Mouse (Mus musculus): ENCODE results near the gene Lctl. TPM values are rescaled to one million over a fixed set of nuclear protein-coding genes. Genes with fewer than 3 reads are reported as not detected.
"Not testable (repeated sequence)": the region's sequence is repeated elsewhere in the genome, so short reads cannot be mapped to it uniquely, and the experiment has no call there.

The Lctl gene
- total RNA-seq, 2 experiments from 2014 or later = not detected

- intact Hi-C loops (cut with DNase I) = no loop called here
- DNase-seq = no peak
These were observed 1.2 kb upstream of the Lctl start for GRCm38 (mm10) chr9:64115756-64116155.

DNA sequence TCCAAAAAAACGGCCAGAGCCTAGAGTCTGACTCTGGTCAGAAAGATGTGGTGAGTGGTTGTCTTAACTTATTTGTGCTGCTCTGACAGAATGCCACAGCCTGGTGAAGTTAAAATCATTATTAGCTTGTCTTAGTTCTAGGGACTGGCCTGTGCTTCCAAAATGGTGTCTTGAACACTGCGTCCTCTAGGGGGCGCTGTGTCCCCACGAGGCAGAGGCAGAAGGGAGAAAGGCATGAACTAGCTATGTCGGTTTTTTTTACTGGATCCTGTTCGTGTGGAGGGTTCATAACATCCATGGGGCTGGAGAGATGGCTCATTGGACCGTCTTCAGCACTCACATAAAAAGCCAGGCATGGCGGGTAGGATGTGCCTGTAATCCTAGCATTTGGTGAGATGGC, 3.0 kb downstream of the Lctl start:
- intact Hi-C loops (cut with DNase I) = no loop called here
- peak; percentile 50 for DNase-seq

DNA sequence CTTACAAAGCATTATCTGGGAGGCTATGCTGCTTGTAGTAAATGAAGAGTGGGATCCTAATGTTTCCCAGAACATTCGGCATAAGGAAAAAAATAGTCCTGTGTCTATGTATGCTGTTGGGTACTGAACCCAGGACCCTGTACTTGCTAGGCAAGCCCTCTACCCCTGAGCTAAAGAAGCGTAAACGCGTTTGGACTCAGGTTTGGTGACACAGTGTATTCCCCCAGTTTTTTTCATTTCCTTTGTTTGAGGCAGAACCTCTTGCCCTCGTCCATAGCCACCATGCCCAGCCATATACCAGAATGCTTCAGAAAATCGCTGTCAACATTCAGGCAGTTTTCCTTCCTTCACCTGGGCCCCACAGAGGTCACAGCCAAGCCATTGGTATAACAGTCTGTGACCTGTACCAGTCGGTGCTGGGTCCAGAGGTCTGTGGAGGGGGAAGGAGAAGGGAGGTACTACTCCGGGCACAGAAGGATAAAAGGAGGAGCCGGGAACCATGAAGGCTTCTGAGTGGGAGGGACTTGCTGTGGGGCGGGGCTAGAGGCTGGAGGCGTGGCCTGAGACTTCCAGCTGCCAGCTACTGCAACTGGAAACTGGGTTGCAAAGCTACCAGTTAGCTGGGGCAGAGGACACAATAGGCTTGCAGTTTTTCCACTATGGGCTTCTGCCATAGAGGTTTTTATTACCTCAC, 3.8 kb downstream of the Lctl start:
- intact Hi-C loops (cut with DNase I) = no loop called here
- DNase-seq = no peak

DNA sequence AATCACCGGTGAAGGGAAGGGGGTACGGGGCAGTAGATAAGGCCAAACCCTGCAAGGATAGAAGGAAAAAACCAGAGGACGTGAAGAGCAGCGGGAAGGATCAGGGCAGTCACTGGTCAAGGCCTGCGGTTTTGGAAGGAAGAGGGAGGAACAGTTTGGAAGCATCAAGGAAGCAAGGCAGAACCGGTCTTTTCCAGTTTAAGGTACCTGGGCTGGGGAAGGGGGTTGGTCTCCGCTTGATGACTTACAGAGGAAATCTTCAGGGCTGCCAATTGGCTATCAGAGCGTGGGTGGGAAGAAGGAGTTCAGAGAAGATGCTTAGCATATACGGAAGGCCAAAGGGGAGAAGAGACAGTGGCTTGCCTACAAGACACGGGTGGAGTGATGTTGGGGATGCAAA, 5.7 kb downstream of the Lctl start:
- intact Hi-C loops (cut with DNase I) = no loop called here
- no peak for DNase-seq

DNA sequence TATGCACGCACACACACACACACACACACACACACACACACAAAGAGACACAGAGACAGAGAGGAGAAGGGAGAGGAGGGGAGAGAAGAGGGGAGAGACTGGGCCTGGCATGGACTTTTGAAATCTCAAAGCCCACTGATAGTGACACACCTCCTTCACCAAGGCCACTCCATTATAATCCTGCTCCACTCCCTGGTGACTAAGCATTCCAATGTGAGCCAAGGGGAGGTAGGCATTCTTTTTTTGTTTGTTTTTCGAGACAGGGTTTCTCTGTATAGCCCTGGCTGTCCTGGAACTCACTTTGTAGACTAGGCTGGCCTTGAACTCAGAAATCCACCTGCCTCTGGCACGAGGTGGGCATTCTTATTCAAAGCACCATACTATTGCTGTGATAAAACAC, 7.9 kb downstream of the Lctl start:
- DNase-seq; intact Hi-C loops (cut with DNase I): not testable (repeated sequence)

DNA sequence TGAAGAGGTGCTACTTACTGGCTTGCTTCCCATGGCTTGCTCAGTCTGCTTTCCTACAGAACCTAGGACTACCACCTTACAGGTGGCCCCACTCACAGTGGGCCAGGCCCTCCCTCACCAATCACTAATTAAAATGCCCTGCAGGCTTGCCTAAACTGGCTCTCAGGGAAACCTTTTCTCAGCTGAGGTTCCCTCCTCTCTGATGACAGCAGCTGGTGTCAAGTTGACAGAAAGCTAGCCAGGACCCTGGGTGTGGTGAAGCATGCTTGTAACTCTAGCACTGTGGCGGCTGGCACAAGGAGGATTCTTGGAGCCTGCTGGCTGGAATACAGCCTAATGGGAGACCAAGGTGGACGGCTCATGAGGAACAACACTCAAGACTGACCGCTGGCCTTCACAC, 8.4 kb downstream of the Lctl start:
- intact Hi-C loops (cut with DNase I) = no loop called here
- DNase-seq = peak; percentile 23

DNA sequence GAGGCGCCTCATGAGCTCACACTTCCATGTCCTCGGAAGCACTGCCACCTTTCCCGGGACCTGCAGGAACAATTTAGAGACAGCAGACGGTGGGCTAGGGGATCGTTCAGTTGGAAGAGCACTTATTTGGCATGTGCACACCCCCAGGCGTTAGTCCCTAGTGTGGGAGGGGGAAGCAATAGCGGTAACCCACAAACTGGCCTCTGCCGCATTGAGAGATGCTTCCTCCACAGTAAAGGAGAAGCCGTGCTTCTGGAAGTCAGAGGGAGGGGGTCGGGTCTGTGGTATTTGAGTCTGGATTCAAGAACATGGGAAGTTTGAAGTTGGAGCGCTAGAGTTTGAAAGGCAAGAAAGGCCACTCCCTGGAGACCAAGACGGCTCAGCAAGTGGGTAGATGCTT, 9.2 kb downstream of the Lctl start:
- no peak for DNase-seq
- intact Hi-C loops (cut with DNase I) = no loop called here

DNA sequence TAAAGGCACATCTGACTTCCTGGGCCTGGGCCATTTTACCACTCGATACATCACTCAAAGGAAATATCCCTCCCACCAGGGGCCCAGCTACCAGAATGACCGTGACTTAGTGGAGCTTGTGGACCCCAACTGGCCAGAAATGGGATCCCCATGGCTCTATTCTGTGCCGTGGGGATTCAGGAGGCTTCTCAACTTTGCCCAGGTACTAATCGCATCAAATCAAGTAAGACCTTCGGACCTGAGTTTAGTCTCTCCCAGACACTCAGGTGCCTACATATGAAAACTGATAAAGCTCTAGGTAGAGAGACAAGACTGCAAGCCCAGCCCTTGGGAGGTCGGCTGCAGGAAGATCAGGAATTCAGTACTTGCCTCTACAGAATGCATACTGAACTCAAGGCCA, 14.7 kb downstream of the Lctl start:
- no peak for DNase-seq
- intact Hi-C loops (cut with DNase I) = no loop called here

DNA sequence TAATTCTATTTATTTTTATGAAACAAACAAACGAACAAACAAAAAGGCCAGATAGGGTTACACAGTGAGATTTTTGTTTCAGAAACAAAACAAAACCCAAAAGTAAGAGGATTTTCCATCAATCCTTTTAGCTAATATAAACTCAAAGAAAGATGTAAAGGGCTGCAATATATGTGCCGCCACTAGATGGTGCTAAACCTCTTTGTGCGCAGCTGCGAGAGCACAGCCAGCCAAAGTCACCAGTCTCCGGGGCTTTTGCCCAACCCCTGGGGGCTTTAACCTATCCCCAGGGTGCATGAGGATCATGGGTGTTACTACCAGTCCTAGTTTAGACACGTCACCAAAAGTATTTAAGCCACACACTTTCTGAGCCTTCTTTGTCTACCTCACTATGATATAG, 21.9 kb downstream of the Lctl start:
- intact Hi-C loops (cut with DNase I) = not testable (repeated sequence)
- peak; percentile 42 for DNase-seq

- no peak for DNase-seq
- intact Hi-C loops (cut with DNase I) = no loop called here
These were observed 22.9 kb downstream of the Lctl start for GRCm38 (mm10) chr9:64139879-64140278.

- intact Hi-C loops (cut with DNase I) = no loop called here
- DNase-seq = no peak
These were observed 39.7 kb downstream of the Lctl start for GRCm38 (mm10) chr9:64156641-64157040.

GRCm38 (mm10) chr9:64160471-64160870, 43.5 kb downstream of the Lctl start:
- DNase-seq = no peak
- intact Hi-C loops (cut with DNase I) = no loop called here

- intact Hi-C loops (cut with DNase I); DNase-seq: not testable (repeated sequence)
These were observed 53.0 kb downstream of the Lctl start for GRCm38 (mm10) chr9:64169967-64170366.

GRCm38 (mm10) chr9:64172145-64172815, 55.3 kb downstream of the Lctl start:
- no peak for DNase-seq
- intact Hi-C loops (cut with DNase I) = no loop called here

GRCm38 (mm10) chr9:64172816-64173665, 56.1 kb downstream of the Lctl start, which contains the start of the genes Zwilch and Rpl4:
Gene Zwilch, minus strand, starts transcription at chr9:64173104.
Gene Rpl4, plus strand, starts transcription at chr9:64173375.
- intact Hi-C loops (cut with DNase I) = no loop called here
- peak; percentile 83 for DNase-seq

DNA sequence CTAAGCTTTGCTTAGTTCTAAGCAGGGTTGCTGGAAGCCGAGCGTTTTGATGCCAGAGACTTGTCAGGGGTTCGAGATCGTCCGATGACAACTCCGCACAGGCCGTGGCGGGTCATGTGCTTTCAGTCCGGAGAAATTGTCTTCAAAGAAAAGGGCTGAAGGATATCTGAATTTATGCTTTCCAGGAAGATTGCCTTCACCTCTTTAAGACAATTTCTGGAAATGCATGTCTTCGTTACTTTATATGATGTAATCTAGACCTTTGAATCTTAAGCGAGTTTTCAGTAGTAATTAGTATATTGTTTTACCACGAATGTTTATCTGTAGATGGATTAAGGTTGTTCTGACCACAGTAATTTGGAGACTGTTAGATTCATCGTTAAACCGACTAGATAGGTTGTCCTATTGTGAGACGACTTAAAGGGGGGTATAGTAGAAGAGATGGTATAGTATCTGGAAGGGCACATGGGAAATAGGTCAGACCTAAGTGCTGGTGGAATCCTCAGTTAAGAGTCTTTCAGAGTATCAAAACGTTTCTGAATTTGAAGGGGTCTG, 56.8 kb downstream of the Lctl start:
- intact Hi-C loops (cut with DNase I) = no loop called here

DNA sequence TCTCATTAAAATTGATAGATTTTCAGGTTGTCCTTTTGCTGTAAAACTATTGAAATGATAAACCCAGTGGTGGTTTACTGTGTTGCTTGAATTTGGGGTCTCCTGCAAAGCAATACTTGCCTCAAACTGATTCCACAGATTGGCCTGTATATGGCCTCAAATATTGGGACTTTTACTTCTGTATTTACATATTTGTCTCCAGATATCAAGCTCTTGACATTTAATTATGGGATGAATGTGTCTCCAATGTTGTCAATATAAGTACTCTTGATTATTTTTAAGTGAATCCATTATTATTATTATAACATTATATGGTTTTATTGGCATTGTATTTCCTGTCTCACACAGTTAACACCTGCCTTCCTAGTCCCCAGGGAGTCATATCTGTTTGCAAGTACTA, 57.4 kb downstream of the Lctl start:
- intact Hi-C loops (cut with DNase I) = no loop called here
- DNase-seq = no peak

More for the DNA sequence above, 56.8 kb downstream of the Lctl start:
- no peak for DNase-seq

GRCm38 (mm10) chr9:64174766-64175165, 57.8 kb downstream of the Lctl start:
- intact Hi-C loops (cut with DNase I) = loop anchor here (5.0 kb wide), 1 partner anchor 78 kb away; the partner anchor contains the start of gene Map2k1
- DNase-seq = no peak

DNA sequence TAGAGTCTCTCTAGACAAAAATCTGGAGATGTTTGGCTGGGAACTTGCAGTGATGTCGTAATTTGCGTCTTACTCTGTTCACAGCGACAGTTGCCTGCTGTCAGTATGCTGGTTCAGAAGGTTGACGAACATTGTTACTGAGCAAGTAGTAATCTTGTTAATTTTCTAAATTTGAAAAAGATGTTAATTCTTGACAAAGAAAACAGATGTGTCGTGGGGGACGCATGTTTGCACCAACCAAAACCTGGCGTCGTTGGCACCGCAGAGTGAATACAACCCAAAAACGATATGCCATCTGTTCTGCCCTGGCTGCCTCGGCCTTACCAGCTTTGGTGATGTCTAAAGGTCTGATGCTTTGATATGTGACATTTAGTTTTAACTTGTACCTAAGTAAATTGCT, 58.4 kb downstream of the Lctl start:
- no peak for DNase-seq
- intact Hi-C loops (cut with DNase I) = loop anchor here (5.0 kb wide), 1 partner anchor 77 kb away; the partner anchor contains the start of gene Map2k1

DNA sequence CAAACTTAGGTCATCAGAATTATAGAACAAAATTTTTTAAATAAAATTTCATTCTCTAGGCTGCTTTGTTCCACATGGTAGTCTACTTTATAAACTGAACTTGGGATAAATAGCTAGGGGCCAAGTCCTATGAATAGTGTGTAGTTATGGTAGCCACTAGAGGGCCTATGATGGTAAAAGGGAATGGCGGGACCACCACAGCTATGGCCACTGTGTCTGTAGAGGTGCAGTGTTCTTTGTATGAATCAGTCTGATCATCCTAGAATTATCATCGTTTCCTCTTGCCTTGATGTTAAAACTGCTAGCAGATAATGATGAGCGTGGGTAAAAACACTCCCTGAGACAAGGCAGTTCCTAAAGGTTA, 61.6 kb downstream of the Lctl start:
- no peak for DNase-seq
- intact Hi-C loops (cut with DNase I) = loop anchor here (5.0 kb wide), 1 partner anchor 74 kb away; the partner anchor contains the start of gene Map2k1
